Mouse (Mus musculus) liver, adult 2 months (tissue): ENCODE results near the gene Cd52.

Experiments
- CTCF ChIP-seq: fragments of 200-500 bp; IDR thresholded peaks from 2 replicates; pipeline ENCODE4 v1.5.1; 2011; ENCODE audit warnings: low read depth, low read length, control low read depth
- POLR2A ChIP-seq: fragments of 200-500 bp; IDR thresholded peaks from 2 replicates; pipeline ENCODE4 v1.6.1; 2011; ENCODE audit warnings: low read length, control low read depth; ENCODE audit not compliant: insufficient read depth; ENCODE audit errors: extremely low read depth

DNA sequence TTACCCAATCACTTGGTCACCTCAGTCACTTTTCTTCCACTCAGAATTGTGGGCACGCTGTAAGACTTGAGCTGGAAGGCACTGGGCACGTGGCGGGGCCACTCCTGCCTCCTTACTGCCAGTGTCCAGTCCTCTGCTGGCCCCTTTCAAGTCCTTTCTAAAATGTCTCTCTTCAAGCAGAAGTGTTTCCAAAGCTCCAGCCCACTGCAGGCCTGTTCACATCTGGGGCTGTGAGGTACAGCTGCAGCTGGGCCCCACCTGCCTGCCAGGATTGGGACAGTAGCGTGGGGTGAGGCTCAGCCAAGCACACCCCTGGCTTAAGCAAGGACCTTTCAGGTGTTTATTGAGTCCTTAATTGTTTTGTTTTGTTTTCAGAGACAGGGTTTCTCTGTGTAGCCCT lies 19.2 kb upstream of the Cd52 start:
- TF ChIP-seq CTCF, result no peak
- TF ChIP-seq POLR2A, result no peak
